Mouse (Mus musculus) kidney, adult 8-10 months (tissue): Measurements from ENCODE around the gene Olfr734.

ENCODE experiments used
- DNase-seq, 2 experiments: peaks; one replicate each; pipeline ENCODE4 v3.0.0; 2022

Olfr734 gene

DNA sequence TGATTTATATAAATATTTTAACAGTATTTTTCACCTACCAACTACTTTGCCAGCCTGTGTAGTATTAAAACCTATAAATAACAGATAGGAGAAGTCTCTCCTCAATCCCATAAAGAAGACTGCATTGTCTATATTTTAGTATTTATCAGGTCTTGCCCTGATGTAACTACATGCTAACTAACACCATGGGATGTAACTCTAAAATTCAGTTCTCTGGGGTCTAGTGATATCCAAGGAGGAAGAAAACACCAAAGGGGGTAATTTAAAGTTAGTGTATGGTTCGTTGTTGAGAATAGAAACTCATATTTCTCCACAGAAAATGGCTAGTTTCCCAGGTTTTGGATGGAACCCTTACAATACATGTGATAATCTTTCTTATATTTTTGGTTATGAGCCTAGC lies at the start of gene Olfr734:
Gene Olfr734, minus strand, starts transcription at position 101 of the 400 bp plus-strand sequence.
- no peak for DNase-seq

DNA sequence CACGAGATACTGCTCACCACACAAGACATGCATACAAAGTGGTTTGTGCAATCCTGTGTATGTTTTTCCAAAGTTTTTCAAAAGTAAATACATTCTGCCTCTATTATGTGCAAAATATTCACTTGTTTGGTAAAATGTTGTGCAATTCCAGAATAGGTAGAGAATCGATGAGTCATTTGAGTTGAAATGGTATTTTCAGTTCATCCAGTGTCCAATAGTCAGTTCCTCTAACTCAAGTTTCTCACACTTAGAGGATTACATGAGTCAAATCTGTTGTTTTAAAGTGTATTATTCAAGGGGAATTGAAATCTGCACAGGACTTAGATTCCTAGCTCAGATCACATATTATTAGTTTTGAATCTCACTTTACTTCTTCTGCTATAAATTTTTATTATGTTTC lies 37.0 kb upstream of the Olfr734 start:
- no peak for DNase-seq

DNA sequence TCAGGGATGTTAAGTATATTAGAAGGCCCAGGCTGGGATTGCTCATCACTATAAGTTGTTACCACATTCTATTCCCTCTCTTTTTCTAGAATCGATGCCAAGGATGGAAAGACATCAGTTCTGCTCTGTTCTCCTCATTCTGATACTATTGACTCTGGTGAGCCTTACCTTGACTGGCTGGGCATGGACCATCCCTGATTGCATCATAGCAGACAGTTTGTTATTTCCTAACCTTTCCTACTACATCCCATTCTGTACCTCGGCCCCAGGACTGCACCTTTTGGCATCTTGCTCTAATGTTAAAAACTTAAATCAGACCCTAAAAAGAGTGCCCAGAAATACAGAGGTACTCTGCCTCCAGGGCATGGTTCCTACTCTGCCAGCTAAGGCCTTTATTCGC lies 33.9 kb upstream of the Olfr734 start:
- DNase-seq, result no peak

DNA sequence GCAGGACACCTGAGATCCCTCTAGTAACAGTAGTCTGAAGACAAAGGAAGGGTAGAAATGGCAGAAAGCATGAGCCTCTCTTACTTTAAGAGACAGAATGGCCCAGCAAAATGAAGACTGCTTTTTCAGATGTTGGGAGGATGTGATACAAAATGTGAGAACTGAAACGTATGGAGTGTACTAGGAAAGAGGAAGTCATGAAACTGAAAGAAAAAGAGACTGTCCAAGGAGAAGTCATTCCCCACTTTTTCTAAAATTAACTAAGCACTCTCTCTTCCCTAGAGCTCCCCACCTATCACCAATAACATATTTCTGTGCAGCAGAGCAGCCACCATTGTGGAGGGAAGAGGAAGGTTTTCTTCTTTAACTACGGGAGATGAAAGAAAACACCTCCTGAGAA lies 31.0 kb upstream of the Olfr734 start, which contains the start of gene Tlr11:
Gene Tlr11, plus strand, starts transcription at position 322 of the 400 bp plus-strand sequence.
- DNase-seq, result no peak

DNA sequence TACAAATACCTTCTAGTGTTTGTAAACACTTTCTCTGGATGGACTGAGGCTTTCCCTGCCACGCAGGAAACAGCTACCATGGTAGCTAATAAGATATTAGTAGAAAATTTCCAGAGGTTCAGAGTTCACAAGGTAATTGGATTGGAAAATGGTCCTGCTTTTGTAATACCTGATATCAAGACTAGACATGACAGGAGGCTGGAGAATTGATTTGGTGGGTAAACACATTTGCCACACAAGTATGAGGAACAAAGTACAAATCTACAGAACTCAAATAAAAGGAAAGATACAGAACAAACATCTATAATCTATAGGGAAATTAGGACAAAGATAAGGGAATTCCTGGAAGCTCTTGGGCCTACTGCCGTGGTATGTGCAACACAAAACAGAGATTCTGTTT lies 30.2 kb upstream of the Olfr734 start:
- DNase-seq, result no peak

DNA sequence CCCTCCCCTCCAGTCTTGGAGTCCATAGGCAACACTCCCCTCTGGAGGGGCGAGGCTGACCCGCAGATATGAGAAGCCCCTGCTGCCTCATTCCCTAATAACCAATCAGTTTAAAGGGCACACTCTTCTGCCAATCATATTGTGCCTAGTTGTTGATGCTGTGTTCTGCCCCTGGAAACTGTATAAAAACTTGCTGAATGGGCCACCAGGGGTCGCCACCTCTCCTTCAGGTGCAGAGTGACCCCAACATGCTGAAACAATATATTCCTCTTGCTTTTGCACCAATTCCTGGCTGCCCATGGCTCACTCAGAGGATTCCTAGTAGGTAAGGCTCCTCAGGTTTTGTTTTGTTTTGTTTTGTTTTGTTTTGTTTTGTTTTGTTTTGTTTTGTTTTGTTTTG lies 25.9 kb upstream of the Olfr734 start:
- peak in 1 of 2 experiments; percentile 25 for DNase-seq

DNA sequence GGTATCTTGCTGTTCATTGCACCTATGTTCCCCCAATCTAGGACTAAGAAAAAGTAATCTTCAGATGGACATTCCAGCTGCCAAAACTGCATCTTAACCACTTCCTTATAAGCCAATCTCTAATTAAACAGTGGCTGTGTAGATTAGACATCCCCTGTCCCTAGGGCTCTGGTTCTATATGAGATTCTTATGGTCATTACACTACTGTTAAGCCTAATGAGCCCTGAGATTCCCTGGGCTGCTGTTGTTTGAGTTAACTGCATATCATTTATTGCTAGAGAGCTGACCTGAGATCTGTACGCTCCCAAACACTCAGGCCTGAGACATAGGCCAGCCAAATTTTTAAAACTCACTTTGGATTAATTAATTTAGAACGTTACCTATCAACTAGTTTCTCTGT lies 22.2 kb upstream of the Olfr734 start, which contains the start of gene Olfr735:
Gene Olfr735, minus strand, starts transcription at position 77 of the 400 bp plus-strand sequence.
- DNase-seq, result no peak

DNA sequence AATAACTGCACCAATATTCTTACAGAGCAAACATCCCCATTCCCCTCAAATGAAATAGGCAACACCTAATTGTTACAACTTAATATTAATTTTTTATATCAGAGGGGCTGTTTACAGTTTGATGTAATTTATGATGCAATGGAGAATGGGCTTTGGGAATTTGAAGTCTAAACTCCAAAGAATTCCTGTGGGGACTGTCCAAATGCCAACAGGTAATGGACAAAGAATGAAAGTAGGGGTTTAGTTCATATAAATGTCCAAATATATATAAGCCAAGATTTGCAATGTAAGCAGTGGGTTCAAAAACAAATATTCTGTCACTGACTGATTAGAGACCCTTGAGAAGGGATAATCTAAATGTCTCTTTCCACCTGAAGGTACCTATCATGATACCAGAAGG lies 25.1 kb downstream of the Olfr734 start, which contains the start of gene Olfr733:
Gene Olfr733, minus strand, starts transcription at position 101 of the 400 bp plus-strand sequence.
- DNase-seq, result no peak

DNA sequence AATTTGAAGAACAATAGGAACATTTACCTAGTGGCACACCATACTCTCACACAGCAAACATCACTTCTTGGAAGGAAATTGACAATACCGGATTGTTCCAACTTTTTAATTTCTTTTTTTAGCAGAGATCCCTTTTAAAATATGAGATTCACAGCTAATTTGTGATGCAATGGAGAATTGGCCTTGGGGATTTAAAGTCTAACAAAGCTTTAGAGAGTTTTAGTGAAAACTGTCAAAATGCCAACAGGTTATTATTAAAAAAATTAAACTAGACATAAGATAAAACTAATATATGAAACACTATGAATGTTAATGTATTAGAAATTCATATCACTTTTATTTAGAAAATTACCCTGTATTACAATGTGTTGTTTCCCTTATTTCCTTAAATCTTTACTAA lies 42.5 kb downstream of the Olfr734 start, which contains the start of gene Olfr732:
Gene Olfr732, minus strand, starts transcription at position 101 of the 400 bp plus-strand sequence.
- no peak for DNase-seq
